Mouse (Mus musculus) intestine, postnatal 0 days (tissue): ENCODE results near the gene Gpr68. TPM values are rescaled to one million over a fixed set of nuclear protein-coding genes. Genes with fewer than 3 reads are reported as not detected.
A peak's percentile ranks its signal among the peaks of the same experiment; 100 is the strongest.

Source experiments
- ATAC-seq: fragments of 200-750 bp; cut with Nextera tagmentation; 2 replicates; pipeline ENCODE4 v1.8.0; 2017; ENCODE audit warnings: mild to moderate bottlenecking, moderate TSS enrichment, moderate library complexity
- H3K27ac ChIP-seq: fragments of 300-500 bp; sonication (generic); 2 replicates; pipeline ENCODE4 v1.5.1; 2014; ENCODE audit warnings: mild to moderate bottlenecking, low read depth, low read length, moderate library complexity
- H3K27me3 ChIP-seq: fragments of 300-500 bp; sonication (generic); replicated peaks from 2 replicates; pipeline ENCODE4 v1.6.1; 2014; ENCODE audit warnings: low read length, mixed read lengths; ENCODE audit not compliant: control insufficient read depth, insufficient read depth
- H3K36me3 ChIP-seq: fragments of 300-500 bp; sonication (generic); 2 replicates; pipeline ENCODE4 v1.6.1; 2014; ENCODE audit warnings: mild to moderate bottlenecking, moderate library complexity; ENCODE audit not compliant: control insufficient read depth, insufficient read depth
- H3K4me1 ChIP-seq: fragments of 300-500 bp; sonication (generic); replicated peaks from 2 replicates; pipeline ENCODE4 v1.6.1; 2014; ENCODE audit warnings: antibody characterized with exemption, low read length, mixed read lengths; ENCODE audit not compliant: control insufficient read depth, insufficient read depth
- H3K4me2 ChIP-seq: fragments of 300-500 bp; sonication (generic); replicated peaks from 2 replicates; pipeline ENCODE4 v1.6.1; 2014; ENCODE audit warnings: low read depth, mild to moderate bottlenecking, moderate library complexity
- H3K4me3 ChIP-seq: fragments of 300-500 bp; sonication (generic); 2 replicates; pipeline ENCODE4 v1.5.1; 2014; ENCODE audit warnings: low read depth, low read length
- H3K9ac ChIP-seq: fragments of 300-500 bp; sonication (generic); 2 replicates; pipeline ENCODE4 v1.6.1; 2014; ENCODE audit warnings: mild to moderate bottlenecking, low read depth, low read length
- H3K9me3 ChIP-seq: fragments of 300-500 bp; sonication (generic); 2 replicates; pipeline ENCODE4 v1.6.1; 2016; ENCODE audit warnings: mixed run types; ENCODE audit not compliant: control insufficient read depth
- CTCF ChIP-seq: sonication (generic); IDR thresholded peaks from 2 replicates; pipeline ENCODE4 v1.5.1; 2016; ENCODE audit warnings: low read depth, mild to moderate bottlenecking, control low read depth, antibody characterized with exemption, moderate library complexity
- WGBS: fragments of 180-500 bp; shearing (Covaris S2); extraction: QIAGEN DNeasy Blood & Tissue Kit; methylation state at CpG from one replicate; pipeline ENCODE4 v1.1.7; 2014; 5-methylcytosine and 5-hydroxymethylcytosine counted together
- polyA plus RNA-seq: library from polyadenylated mRNA; unstranded; fragments of >200 nt; fragmentation: Nextera tagmentation; extraction: Ambion mirVana; gene quantifications from 2 replicates; pipeline ENCODE4 v1.2.1, GENCODE M21; 2015

Gpr68 gene
- polyA plus RNA-seq, 1 experiment from 2014 or later = 0.31 TPM

- Histone ChIP-seq H3K4me3 (no peak overlapping the region), H3K9ac (no peak overlapping the region), H3K27me3 (peaks cover 39% of the 10 kb centered on the region), H3K4me1 (no peaks in the 10 kb centered on the region), H3K36me3 (no peaks in the 10 kb centered on the region), H3K9me3 (no peaks in the 10 kb centered on the region), H3K4me2 (no peak overlapping the region), H3K27ac (no peak overlapping the region)
- ATAC-seq = no peak
- no peak for TF ChIP-seq CTCF
- 17% methylated on average over 3 of the region's 3 CpGs for WGBS
These were observed 11.3 kb downstream of the Gpr68 start for GRCm38 (mm10) chr12:100896661-100897060.

GRCm38 (mm10) chr12:100895504-100895903, 12.5 kb downstream of the Gpr68 start:
- TF ChIP-seq CTCF = no peak
- Histone ChIP-seq H3K27me3 (peaks cover 37% of the 10 kb centered on the region), H3K9me3 (no peaks in the 10 kb centered on the region), H3K9ac (no peak overlapping the region), H3K4me2 (no peak overlapping the region), H3K4me1 (no peaks in the 10 kb centered on the region), H3K4me3 (no peak overlapping the region), H3K27ac (no peak overlapping the region), H3K36me3 (no peaks in the 10 kb centered on the region)
- no peak for ATAC-seq
- WGBS = 5% methylated on average over 2 of the region's 2 CpGs

- no peak overlapping the region for H3K4me3 ChIP-seq
- ATAC-seq = no peak
- no peaks in the 10 kb centered on the region for H3K27me3 ChIP-seq
- no peaks in the 10 kb centered on the region for H3K36me3 ChIP-seq
- no peaks in the 10 kb centered on the region for H3K9me3 ChIP-seq
- H3K9ac ChIP-seq = no peak overlapping the region
- TF ChIP-seq CTCF = no peak
- no peak overlapping the region for H3K27ac ChIP-seq
- H3K4me1 ChIP-seq = no peaks in the 10 kb centered on the region
- WGBS = 88% methylated on average over 3 of the region's 3 CpGs
- no peak overlapping the region for H3K4me2 ChIP-seq
These were observed 17.4 kb downstream of the Gpr68 start for GRCm38 (mm10) chr12:100890548-100890947.

GRCm38 (mm10) chr12:100887801-100888258, 20.2 kb downstream of the Gpr68 start:
- peak; percentile 29; the same call in 1 of the 2 replicates for TF ChIP-seq CTCF
- Histone ChIP-seq H3K27ac (no peak overlapping the region), H3K4me1 (no peaks in the 10 kb centered on the region), H3K4me3 (no peak overlapping the region), H3K9me3 (no peaks in the 10 kb centered on the region), H3K9ac (no peak overlapping the region), H3K36me3 (no peaks in the 10 kb centered on the region), H3K4me2 (no peak overlapping the region), H3K27me3 (no peaks in the 10 kb centered on the region)
- no peak for ATAC-seq
- 36% methylated on average over 12 of the region's 12 CpGs for WGBS

- 76% methylated on average over 4 of the region's 4 CpGs for WGBS
- TF ChIP-seq CTCF = no peak
- Histone ChIP-seq H3K9me3 (no peaks in the 10 kb centered on the region), H3K4me3 (no peak overlapping the region), H3K4me1 (no peaks in the 10 kb centered on the region), H3K27ac (no peak overlapping the region), H3K36me3 (no peaks in the 10 kb centered on the region), H3K27me3 (no peaks in the 10 kb centered on the region), H3K4me2 (no peak overlapping the region), H3K9ac (no peak overlapping the region)
- no peak for ATAC-seq
These were observed 21.1 kb downstream of the Gpr68 start for GRCm38 (mm10) chr12:100886877-100887276.

- WGBS = 88% methylated on average over 3 of the region's 3 CpGs
- H3K36me3 ChIP-seq = no peaks in the 10 kb centered on the region
- H3K27me3 ChIP-seq = no peaks in the 10 kb centered on the region
- H3K9me3 ChIP-seq = no peaks in the 10 kb centered on the region
- H3K4me2 ChIP-seq = no peak overlapping the region
- TF ChIP-seq CTCF = no peak
- H3K4me3 ChIP-seq = no peak overlapping the region
- H3K27ac ChIP-seq = no peak overlapping the region
- H3K4me1 ChIP-seq = no peaks in the 10 kb centered on the region
- ATAC-seq = no peak
- H3K9ac ChIP-seq = no peak overlapping the region
These were observed 22.4 kb downstream of the Gpr68 start for GRCm38 (mm10) chr12:100885585-100885984.

GRCm38 (mm10) chr12:100883168-100883567, 24.8 kb downstream of the Gpr68 start:
- WGBS = 34% methylated on average over 7 of the region's 7 CpGs
- ATAC-seq = no peak
- H3K9ac ChIP-seq = no peak overlapping the region
- H3K4me3 ChIP-seq = no peak overlapping the region
- no peak for TF ChIP-seq CTCF
- H3K27me3 ChIP-seq = no peaks in the 10 kb centered on the region
- no peak overlapping the region for H3K27ac ChIP-seq
- no peak overlapping the region for H3K4me2 ChIP-seq
- no peaks in the 10 kb centered on the region for H3K9me3 ChIP-seq
- no peaks in the 10 kb centered on the region for H3K4me1 ChIP-seq
- H3K36me3 ChIP-seq = no peaks in the 10 kb centered on the region
